Mouse (Mus musculus) lung, postnatal 25 days (tissue): ENCODE results near the gene Neurl3.

Source experiments
- DNase-seq: peaks from one replicate; pipeline ENCODE4 v3.0.0; 2022; ENCODE audit warnings: low spot score

Gene Neurl3

DNA sequence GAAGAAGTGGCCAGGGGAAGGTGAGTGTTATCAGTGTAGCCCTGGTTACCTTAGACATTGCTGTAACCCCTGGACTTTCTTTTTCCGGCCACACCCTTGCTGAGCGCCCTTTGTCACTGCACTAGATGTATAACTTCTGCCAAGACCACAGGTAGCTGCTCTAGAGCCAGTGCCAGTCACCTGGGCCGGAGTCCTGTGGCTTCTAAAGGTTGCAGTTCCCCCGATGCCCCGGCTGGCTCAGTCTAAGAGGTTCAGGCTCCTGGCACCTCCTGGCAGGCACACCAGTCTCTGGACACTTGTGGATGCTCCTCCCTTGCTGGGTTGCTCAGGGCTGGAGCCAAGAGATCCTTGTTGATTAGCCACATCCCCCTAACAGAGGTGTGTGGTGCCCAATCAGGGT is at the start of gene Neurl3:
Gene Neurl3 (minus strand): TSS at position 225 of the 400 bp plus-strand sequence.
- no peak for DNase-seq

DNA sequence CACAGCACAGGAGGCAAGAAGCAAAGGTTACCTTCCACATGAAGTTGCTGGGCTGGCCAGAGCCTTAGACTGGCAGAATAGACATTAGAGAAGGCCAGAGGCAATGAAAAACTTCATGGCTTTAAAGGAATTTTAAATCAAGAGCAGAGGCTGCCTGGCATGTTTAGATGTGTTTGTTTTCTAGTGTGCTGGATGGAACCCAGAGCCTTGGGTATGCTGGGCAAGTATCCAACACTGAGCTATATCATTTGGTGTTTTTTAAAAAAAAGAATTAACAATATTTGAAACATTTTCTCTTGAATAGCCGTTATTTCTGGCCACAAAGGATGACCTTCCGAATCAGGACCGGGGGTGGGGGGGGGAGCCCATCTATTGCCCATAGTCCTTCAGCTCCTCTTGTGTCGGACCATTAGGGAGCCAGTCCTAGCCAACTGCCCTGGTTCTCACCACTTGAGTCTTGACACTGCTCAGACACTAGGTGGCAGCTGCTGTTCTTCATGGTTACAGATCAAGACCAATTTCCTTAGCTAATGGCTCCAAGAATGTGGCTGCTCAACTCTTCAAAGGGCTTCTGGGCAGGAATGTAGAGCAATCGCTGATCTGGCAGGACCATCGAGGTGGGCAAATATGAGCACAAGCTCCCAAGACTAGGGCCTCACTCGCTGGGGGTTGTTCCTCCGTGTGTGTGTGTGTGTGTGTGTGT is 49.4 kb upstream of the Neurl3 start:
- DNase-seq = peak; percentile 69

DNA sequence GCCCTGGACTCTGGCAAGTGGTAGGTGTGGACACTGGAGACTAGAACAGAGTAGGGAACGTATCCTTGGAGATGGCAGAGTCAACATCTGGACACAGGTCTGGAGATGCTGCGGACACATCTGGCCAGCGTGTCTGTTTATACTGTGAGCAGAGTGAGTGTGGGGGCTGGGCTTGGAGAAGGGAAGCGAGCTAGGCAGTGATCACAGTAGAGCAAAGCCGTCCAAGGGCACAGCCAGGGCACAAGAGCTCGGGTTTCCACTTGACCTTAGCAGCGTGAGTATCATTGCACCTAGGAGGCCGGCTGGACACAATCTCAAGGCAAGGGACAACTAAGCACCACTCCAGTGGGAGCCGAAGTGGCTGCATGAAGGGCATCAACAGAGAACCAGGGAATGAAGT is 48.6 kb upstream of the Neurl3 start:
- peak; percentile 31 for DNase-seq

DNA sequence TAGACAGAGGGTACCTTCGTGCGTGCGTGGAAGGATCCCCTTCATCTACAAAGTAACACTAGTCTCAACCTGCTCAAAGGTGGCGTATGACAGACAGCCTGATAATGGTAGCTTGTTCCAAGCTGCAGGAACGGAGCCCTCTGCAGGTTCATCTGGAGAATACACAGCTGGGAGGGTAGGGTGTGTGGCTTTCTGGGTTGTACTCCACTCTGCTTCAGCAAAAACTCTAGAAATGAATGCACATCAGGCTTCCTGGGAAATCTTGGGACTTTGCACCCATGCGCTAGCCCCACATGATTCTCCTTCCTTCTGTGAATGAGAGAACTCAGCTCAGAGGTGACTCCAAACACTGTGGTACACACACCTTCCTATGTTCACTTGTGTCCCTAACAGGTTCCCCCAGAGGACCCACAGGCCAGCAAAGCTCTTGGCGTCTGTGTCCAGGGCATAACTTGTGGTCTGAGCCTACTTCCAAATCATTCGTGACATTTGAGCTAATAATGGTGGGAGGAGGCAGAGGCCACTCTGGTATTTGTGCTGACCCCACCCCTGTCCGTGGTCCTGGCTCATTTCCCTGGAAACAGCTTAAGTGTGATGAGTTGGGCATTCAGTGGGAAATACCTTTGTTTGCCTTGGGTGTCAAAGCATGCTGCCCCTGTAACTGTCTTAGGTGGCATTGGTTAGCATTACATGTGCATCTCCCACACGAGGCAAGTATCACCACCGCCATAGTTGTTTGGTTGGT is 47.5 kb upstream of the Neurl3 start:
- no peak for DNase-seq

DNA sequence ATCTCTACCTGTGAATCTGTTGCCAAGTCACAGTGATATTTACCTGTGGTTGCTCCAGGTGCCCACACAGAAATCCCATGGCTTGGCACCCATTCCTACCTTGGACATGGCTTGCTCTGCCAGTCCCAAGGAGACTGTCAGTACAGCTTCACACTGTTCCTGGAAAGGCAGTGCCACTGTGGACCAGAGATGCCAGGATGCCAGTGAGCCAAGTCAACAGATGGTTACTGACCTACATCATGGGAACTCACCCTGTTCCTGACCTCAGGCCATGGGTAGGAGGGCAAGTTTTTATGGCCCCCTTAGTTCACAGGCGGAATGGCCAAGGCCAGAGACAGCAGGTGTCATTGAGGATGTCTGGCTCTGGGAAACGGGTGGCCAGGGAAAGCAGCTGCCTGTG is 46.7 kb upstream of the Neurl3 start:
- DNase-seq = no peak

DNA sequence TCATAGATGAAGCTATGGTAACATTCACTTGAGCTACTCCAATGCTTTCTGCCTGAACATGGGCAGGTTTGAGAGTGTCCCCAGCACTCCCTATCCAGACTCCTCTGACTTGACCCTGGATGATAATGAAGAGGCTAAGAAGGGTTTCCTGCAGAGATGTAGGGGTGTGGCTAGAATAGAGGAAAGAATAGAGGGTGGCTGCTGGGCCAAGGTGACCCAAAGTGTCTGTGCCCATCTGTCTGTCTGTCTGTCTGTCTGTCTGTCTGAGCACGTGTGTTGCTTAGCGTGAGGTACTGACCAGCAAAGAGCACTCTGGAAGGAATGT is 41.3 kb upstream of the Neurl3 start:
- DNase-seq = no peak

DNA sequence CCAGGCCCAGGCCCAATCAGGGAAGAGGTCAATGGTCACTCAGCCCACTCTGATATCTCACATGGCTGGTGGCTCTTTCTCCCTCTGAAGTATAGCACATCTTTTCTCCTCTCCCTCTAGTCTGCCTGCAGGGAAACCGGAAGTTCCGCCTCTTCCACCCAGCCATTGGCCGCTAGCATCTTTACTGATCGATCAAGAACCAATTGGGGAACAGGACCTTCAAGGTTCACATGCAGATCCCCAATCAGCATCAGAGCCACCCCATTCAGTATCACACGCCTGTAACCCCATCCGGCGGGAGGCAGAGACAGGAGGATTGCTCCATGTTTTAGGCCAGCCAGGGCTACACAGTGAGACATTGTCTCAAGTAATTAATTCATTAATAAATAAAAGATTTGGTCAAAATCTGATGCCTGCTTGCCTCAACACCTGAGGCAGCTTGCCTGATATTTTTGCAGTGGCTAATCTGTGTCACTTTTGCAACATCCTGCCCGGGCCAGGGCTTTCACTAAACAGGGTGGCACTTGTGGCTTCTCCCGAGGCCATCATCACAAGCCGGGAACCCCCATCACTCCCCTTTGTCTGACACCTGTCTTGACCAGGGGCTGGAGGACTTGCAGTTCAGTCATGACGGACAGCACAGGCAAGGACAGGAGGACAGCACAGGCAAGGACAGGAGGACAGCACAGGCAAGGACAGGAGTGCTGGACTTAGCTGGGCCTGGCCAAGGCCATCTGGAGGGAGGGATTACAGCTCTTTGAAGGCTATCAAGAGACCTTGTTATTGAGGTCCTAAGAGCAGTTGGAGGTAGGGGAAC is 40.7 kb upstream of the Neurl3 start:
- no peak for DNase-seq

DNA sequence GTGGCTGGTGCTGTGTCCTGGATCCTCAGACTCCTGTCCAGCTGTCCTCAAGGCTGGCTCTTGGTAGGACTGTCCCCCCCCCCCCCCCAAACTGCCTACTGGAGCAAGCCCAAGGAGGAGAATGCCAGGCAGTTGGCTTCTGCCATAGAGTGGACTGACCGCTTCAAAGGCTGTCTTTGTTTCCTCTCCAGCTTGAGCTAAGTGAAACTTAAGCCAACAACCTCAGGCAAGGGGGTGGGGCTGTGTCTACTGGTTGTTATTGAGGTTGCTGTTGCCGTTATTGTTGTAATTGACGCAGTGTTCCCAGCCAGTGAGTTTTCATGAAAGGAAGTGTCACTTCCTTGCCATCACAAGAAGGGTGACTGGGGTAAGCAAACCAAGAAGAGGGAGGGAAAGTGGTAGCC is 35.0 kb upstream of the Neurl3 start:
- peak; percentile 78 for DNase-seq

DNA sequence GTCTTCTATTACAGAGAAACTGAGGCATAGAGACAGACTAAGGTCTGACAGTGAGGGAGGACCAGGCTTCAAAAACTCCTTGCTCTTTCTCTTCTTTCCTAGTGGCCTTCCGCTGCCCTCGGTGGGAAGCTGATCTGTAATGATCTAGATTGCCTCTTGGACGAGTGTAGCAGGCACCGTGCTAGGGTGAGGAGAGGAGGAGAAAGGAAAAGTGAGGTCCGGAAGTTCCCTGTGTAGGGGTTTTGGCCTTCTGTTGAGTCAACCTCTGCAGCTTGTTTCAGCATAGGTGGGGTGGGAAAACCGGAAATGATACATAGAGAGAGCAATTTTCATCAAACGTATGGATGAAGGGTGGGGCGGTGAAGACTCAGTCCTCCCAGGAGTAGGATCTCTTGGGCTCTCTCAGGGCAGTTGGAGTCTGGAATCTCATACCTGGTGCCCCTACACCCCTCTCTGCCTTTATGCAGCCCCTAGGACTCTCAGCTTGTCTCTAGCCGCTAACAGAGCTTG is 34.5 kb upstream of the Neurl3 start:
- DNase-seq = no peak

DNA sequence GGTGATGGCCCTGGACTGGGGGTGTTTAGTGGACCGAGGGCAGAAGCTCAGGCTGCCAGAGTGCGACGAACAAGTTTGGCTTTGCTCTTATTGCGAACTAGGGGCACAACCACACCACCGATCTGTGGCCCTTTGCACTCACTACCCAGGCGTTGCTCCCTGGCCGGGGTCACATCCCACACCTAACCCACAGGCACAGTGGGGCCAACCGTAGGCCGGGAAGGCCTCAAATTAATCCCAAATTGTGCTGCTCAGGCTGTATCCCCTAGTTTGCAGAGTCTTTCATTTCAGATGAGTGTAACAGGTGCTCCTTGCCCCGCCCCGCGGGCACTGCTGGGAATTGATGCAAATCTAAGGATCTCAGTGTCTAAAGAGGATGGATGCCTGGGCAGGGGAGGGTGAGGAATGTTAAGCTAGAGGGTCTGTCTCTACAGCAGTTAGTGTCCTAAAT is 34.0 kb upstream of the Neurl3 start:
- no peak for DNase-seq

DNA sequence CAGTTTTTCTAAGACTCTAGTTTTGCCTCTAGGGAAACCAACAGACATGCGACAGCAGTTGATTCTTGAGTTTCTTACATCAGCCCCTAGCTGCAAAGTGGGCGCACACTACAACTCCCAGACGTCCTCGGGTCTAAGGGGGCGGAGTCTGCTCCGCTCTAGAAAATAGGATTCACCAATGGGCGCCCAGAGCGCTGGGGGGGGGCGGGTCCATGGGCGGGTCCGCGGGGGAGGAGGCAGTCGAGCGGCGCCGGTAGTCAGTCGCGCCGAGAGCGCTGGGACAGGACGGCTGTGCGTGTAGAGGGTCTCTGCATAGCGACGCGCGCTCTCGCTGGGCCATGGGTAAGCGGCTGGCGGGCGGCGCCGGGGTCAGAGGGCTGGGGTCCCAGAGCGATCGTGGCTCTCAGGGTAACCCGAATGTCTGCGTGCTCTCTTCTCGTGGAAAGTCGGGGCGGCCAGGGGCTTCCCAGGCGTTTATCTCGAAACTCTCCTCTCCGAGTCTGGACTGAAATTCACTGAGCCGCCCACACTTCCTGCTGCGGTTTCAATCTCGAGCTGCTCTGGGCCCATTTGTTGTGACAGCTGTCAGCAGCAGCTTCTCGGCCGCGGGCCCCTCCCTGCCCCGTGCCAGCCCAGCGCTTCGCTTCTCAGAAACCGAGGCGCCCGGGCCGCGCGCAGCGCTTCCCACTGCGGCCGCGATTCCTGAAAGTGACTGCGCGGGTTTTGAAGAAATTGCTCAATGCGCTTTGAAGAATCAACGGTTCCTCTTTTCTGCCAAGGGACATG is 33.2 kb upstream of the Neurl3 start, which contains the start of gene Arid5a:
Gene Arid5a (plus strand): TSS at position 239 of the 786 bp plus-strand sequence.
- peak; percentile 89 for DNase-seq

DNA sequence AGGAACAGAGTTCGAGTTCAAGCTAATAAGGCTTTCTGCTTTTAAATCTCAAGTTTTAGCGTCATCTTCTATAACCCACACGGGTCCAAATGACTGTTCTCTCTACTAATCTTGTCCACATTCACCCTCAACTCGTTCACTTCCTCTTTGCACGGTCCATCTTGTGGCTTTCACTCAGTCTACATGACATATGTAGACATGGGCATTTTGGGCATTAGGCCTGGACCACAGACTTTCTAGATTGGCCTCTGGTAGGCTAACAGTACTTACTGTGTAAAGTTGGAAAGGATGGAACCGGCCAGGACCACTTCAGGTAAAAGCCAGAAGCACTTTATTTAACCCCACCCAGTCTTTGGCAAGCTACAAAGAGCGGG is 32.6 kb upstream of the Neurl3 start:
- DNase-seq = no peak

DNA sequence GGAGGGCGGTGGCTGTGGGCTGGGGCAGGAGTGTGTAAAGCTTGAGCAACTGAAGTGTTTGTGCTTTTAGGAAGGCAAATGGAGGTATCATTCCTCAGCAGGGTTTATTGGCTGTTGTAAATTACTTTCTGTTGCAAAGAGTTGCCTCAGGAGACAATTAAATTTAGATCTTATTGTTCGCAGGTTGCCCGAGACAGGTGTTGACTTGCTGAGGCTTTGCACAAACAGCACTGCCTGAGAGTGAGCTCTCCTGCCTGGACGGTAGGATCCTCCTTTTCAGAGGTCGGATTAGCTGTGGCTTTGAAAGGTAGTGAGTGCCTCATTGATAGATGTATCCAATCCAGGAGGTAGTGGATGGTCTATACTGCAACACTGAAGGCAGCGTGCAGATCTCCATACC is 31.6 kb upstream of the Neurl3 start:
- no peak for DNase-seq

DNA sequence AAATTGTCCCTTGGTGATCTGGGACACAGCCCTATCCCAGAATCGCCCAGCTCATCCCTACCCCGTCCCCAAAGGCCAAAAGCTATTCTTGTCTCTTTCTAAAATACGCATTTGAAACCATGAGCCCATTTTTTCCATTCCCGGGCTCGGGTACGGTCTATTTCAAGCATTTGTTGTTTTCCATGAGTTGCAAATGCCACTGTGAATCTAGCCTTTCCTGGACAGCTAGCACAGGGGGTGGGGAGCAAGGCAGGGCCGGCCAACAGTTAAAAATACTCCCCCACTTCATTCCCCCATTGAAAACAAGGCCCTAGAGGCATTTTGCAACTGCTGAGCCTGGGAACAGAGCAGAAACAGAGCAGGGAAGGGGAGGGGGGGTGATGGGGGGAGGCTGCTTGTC is 30.3 kb upstream of the Neurl3 start:
- no peak for DNase-seq

DNA sequence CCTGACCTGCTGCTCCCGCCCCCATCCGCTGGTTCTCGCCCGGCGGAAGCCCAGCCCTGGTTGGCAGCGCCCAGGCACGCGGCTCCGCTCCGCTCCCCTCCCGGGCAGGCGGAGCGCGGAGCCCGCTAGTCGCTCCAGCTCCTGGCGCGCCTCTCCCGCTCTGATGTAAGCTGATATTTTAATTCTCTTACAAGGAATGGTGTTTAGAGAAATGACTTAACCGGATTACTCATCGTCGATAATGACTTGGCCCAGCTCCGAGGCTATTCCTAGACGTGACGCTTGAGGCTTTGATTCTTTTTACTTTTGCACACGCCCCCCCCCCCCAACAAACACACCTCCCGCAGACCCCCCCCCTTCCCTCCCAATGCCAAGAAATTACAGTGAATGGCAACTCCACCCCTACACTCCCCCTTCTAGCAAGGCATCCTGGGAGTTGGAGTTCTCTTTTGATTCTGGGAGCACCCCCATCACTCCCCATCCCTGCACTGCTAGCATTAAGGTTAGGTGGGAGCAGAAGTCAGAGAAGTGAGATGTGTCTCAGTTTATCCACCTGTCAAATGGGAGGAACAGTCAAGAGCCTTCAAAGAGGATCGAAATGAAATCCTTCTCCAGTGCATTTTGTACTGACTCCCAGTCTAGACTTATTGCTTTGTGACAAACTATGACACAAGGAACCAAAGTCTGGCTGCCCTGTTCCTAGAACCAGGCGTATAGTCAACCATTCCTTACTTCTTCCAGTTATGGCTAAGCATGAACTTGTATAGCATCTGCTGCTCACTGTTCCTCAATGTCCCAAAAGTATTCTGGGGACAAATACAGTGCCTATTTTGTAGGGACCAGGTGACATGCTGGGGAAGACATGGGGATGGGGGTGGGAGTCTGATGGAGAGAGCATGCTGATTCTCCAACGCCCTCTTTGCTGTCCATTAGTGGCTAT is 29.2 kb upstream of the Neurl3 start:
- DNase-seq = peak; percentile 89

DNA sequence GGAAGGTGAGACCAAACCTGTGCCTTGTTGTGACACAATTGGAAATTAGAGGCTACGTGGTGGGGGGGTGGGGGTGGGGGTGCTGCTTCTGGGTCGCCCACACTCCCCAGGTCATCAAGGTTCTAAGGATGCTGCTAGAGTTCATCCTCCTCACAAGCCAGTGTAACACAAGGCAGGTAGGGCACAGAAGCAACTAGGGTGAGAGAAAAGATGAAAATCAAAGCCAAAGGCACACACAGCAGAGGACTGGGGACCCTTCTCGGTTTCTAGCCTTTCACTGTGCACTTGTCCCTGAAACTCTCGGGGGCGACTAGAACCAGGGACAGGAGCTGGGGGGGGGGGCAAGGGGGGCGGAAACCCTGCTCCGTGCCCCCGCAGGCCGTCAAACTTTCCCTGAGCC is 28.5 kb upstream of the Neurl3 start:
- no peak for DNase-seq

DNA sequence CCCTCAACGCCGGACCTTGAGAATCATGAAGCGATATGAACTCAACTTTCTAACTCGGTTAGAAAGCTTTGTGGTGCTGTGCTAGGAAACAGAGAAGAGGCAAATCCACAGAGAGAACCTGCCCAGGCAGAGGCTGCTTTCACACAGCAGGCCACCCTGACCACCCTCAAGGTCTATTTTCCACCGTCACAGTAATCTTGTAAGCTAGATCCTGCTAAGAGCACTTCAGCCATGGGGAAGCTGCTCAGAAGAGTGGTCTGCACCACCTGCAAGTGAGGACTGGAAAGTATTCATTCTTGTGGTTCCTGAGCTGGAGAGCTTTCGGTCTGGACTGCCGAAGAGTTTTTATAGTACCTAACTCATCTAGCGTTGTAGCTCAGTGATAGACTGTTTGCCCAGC is 27.8 kb upstream of the Neurl3 start:
- DNase-seq = no peak

DNA sequence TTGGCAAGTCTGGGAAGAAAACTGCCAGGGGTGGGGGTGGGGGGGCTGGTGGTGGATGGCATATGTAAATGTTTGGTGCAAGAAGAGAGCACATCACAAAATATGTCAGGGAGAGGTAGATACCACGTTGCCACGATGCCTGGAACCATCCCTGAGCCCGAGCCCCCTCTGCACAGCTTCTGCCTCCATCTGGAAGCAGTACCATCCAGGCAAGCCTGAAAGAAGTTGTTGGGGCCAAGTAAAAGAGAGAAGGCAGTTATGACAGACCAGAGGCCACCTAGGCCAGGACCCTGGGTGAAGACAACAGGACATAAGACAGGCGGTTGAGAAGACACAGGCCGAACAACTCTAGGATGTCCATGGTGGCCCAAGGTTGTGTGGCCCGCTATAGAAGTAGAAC is 26.0 kb upstream of the Neurl3 start:
- DNase-seq = no peak

DNA sequence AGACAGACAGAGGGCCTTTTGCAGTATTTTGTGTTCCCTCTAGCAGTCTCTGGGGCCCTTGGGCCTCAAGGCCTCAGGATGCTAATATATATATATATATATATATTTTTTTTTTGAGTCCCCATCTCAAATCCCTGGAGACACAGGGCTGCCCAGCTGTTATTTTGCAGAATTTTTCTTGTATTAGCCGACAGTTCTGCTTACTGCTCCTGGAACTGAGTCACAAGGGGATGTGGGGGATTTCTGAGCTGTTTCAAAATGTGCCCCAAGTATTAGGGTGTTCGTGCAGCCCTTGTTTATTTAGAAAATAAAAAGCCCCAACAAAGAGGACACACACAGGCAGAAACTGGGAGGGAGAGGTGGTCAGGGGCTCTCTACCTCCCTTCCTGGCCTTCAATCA is 25.2 kb upstream of the Neurl3 start:
- DNase-seq = no peak

DNA sequence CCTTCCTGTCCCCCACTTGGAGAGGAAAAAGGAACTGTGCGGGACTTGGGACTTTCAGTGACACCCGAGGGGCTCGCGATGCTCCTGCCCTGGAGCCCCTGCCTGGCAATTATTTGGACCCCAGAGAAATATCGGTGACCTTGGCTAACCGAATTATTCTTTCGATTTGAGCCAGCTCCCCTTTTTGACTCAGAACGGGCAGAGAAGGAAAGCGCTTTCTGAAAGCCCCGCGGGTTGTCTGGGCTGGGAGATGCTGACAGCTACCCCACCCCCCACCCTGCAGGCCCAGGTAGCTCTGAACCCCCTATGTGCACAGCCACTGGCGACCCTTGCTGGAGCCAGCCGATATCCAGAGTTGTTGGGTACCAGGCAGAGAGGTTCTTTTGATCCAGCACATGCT is 24.6 kb upstream of the Neurl3 start:
- DNase-seq = no peak

DNA sequence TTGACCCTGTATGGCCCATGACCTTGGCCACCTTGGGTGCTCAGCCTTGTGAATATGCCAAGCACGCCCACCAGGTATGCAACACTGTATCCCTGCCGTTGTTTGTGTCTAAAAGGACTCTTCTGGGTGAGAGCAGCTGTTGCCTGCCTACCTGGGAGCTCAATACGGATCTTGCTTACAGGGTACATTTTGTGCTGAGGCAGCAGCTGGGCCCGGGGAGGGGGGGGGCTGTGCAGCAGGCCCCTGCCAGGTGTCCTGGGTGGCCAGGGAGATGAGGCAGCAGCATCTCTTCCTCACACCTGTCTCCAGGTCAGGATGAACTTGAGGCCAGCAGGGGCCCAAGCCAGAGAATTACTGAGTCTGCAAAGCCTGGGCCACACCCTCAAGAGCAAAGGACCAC is 23.6 kb upstream of the Neurl3 start:
- no peak for DNase-seq
